Mouse (Mus musculus) cerebellum, adult 8-10 months (tissue): Measurements from ENCODE around the gene Spint5.
A peak's percentile ranks its signal among the peaks of the same experiment; 100 is the strongest.
"Not testable (repeated sequence)": the region's sequence is repeated elsewhere in the genome, so short reads cannot be mapped to it uniquely, and the experiment has no call there.

Experiments used
- DNase-seq: peaks from one replicate; pipeline ENCODE4 v3.0.0; 2022

Gene Spint5

DNA sequence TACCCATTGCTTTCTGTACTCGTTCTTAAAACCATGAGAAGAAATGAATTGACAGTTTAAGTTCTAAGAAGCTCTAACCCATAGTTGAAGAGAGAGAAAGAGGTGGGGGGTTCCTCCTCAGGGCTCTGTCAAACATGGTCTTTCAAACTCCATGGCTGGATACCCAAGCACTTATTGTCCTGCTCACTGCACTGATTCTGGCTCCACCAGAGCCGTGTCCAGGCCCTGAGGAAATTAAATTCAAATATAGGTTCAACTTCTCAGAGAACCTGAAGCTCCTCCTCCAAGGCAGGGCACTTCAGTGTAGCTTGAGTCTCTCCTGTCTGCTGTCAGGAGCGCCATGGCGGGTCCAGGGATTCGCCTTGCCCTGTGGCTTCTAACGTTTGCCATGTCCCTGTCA is at the start of gene Spint5:
Gene Spint5 (plus strand): TSS at position 301 of the 400 bp plus-strand sequence.
- DNase-seq: no peak

DNA sequence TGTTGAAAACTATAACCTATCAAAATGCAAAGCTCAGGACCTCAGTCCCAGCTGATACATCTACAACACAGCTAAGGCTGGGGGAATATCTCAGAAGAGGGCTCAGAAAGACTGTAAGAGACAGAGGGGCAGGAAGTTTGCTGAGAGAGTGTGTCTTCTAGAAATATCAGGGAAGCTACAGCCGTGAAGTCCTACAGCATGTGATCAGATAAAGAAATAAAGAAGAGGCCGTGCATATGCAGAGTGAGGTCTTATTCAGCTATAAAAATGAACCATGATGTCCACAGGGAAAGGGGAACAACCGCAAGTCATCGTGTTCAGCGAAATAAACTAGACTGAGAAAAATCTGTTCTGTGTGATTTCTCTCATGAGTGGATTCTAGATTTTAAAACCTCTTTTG is 44.8 kb upstream of the Spint5 start:
- no peak for DNase-seq

DNA sequence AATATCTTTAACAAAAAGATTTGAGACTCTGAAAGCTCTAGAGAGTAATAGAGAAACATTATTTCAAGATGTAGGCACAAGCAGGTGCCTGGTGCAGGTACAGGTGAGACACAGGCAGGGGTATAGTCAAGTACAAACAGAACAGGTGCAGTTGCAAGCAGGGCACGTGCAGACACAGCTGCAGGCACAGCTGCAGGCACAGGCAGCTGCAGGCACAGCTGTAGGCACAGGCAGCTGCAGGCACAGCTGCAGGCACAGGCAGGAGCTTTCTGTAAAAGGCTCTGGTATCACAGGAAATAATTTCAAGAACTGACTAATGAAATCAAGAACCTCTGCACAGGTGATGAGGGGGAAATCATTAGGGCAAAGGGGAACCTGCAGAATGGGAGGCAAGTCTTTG is 44.2 kb upstream of the Spint5 start:
- DNase-seq: no peak

DNA sequence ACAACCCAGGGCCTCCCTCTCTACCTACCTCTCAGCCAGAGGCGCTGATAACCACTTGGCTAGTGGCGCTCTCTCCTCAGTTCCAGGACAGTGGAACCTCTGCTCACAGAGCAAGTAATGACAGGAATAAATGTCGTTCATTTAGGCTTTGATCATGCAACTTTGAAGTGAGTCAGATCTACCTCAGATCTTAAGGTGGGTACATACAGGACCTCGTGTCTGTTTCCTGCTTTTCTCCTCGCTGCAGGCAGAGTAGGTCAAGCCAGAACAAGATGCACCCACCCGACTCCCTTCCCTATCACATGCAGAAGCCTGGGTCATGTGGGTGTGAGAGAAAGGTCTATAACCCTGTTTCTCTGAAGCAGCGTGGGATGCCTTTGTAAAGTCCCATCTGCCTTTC is 41.1 kb upstream of the Spint5 start, which contains the start of gene Wfdc11:
Gene Wfdc11 (minus strand): TSS at position 101 of the 400 bp plus-strand sequence.
- DNase-seq: no peak

DNA sequence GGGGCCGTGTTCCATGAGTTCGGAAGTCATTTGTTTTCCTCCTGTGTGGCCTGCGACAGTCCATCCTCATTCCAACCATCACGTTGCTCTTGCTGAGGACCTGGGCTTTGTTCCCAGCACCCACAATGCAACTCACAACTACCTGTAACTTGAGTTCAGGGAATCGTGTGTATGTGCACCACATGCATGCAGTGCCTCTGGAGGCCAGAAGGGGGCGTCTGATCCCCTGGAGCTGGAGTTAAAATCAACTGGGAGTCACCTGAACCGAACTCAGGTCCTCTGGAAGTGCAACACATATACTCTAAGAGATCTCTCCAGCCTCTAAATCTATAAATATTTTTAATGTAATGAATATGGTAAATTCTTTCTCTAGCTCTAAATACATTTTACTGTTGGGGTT is 39.0 kb upstream of the Spint5 start:
- DNase-seq: no peak

DNA sequence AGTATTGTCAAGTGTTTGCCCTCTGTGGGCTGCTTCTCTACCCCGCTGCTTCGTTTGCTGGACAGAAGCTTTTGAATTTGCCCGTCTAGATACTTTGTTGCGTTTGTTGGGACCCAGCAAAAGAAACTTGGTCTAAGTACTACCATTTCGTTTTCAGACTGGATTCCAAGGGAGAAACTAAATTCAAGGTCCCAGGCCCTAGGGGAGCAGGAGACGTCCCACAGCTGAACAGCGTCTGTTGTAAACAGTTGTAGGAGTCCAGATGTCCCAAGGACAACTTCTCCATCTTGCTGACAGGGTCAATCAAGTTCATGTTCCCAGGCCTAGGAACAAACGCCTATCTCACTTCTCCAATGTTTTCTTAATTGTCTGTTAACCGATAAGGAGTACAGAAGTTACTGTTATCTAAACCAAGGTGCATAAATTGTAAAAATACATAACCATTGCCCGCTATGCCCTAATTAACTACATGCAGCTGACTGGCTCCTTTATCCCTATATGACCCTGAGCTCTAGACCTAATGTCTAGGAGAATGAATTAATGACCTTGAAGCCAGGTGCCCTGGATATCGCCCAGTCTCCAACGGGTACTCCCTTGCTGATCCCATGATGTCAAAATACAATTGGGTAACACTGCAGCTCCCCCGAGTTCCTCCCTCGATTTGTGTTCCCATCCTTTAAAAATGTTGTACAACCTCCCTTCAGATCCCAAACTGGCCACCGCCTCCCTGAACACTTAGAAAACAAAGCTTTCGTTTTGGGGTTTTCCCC is 38.0 kb upstream of the Spint5 start:
- DNase-seq: no peak

DNA sequence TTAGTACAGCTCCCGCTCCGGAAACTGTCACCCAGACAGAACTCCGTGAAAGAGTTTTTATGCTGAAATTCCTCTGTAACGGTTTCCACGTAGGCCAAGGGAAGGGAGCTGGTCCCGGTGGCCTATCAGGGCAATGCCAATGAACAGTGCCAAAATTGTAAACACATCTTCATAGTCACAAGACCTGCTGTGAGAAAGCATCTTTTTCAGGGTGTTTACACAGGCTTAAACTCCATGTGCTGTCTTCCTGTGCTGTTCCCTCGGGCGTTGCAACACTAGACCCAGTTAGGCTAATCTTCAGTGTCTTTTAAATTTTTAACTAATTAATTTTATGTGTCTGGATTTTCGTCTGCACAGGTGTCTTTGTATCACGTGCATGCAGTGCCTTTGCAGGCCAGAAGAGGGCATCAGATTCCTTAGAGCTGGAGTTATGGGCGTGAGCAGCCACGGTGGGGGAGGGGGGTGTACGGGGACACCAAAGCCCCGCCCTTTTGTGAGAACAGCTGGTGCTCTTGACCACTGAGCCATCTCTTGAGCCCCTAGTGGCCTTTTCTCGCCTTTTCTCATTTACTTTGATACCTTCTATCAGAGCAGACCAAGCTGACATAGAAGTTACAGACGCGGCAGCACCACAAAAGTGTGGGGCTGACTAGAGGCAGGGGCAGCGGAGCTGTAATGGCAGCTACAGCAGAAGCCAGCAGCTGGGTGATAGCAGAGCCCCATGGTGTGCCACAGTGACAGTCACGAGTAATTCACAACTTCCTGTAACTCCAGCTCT is 36.1 kb upstream of the Spint5 start:
- DNase-seq: peak; percentile 30

DNA sequence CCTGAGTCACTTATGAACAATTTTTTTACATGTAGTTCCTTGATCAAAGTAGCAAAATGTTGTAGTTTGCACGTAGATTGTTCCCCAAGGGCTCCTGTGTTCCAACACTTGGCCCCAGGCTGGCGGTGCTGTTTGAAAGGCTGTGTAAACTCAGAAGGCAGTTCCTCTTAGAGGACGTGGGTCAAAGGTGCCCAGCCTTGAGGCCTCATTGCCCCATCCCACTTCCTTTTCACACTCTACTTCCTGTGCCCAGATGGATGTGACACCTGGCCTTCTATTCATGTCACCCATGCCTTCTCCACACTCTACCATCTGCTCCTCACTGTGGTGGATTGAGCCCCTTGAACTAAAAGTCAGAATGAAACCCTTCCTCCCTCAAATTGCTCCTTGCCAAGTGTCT is 35.2 kb upstream of the Spint5 start:
- no peak for DNase-seq

DNA sequence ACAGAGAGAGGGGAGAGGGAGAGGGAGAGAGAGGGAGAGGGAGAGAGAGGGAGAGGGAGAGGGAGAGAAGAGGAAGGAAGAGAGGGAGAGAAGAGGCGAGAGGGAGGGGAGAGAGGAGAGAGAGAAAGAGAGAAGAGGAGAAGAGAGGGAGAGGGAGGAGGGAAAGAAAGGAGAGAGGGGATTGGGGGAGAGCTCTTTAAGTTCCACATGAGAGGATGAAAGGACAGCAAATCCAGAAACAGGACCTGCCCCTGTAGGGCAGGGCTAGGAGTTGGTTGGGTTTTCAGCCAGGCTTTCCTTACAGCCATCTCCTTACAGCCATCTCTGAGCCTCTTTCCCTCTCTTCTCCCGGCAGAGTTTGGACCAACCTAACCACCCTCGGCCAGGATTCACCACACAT is 30.3 kb upstream of the Spint5 start, which contains the start of gene Wfdc13:
Gene Wfdc13 (plus strand): TSS at position 301 of the 400 bp plus-strand sequence.
- no peak for DNase-seq

DNA sequence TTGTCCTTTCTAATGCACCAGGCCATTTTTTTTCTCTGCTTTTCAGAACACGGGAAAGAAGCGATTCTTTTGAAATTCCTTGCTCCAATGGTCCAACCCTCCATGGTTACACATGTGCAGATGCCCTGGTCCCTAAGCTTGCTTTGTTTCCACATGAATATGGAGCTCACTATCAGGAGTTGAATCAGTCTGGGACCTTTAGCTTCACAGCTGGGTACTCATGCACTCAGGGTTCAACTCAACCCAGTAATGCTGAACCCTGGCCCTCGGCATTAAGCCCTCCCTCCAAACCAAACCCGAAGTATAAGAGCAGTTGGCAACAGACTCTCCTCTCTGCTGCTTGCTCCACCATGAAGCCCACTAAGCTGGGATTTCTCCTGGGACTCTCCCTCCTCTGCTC is 16.9 kb upstream of the Spint5 start, which contains the start of gene Spint4:
Gene Spint4 (plus strand): TSS at position 301 of the 400 bp plus-strand sequence.
- no peak for DNase-seq

DNA sequence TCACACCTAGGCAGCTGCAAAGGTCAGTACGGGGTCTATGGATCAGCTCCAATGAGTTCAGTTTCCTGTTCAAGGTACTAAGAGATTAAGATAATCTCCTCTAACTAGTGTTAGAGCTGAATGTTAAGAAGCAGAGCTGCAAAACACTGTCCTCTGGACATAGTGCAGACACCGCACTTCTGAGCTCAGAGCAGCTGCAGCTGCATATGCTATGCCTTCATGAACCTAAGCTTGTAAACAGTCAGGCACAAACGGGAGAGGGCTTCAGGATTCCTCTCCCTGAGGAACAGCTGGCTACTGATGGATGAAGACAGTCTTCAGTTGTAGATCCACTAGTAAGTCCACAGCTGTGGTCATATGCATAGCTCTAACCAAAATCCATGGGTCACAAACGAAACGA is 14.1 kb upstream of the Spint5 start:
- DNase-seq: no peak

DNA sequence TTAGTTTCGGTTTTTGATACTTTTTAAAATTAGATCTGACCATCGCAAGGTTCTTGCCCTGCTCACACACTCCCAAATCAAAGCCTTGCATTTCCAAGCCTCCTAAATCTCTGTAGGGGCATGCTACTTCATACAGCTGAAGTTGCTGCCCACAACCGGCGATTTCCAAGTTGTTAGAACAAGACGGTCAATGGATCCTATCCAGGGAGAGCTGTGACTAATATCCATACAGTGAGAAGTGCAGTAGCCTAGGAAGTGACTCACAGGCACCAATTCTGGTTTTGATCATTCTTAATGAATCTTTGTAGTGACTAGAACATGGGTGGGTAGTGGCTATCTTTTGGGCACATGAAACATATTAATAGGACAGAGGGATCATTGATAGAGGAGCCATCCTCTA is 13.3 kb upstream of the Spint5 start:
- DNase-seq: no peak

DNA sequence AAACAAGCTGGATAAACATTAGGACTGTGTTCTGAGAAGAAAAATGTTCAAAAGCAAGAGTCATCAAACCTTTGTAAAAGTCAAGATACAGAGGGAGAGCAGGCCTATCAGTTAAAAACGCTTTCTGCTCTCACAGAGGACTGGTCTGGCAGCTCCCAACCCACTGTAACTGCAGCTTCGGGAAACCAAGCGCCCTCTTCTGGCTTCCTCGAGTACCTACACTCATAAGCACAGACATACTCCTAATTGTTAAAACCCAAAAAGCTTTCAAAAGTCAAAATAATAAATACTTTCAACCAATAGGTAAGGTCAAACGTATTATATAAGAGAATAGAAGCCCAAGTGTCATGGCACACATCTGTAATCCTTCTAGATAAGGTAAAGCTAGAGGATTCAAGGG is 10.9 kb upstream of the Spint5 start:
- no peak for DNase-seq

DNA sequence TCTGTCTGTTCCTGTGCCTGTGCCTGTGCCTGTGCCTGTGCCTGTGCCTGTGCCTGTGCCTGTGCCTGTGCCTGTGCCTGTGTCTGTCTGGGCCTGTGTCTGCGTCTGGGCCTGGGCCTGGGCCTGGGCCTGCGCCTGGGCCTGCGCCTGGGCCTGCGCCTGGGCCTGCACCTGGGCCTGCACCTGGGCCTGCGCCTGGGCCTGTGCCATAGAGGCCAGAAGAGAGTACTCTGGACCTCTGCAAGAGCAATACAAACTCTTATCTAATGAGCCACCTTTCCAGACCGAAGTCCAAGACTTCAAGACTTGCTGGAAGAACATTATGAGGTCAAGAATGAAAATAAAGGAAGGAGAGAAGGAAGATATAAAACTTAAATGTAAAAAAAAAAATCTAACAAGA is 9.8 kb upstream of the Spint5 start:
- DNase-seq: no peak

DNA sequence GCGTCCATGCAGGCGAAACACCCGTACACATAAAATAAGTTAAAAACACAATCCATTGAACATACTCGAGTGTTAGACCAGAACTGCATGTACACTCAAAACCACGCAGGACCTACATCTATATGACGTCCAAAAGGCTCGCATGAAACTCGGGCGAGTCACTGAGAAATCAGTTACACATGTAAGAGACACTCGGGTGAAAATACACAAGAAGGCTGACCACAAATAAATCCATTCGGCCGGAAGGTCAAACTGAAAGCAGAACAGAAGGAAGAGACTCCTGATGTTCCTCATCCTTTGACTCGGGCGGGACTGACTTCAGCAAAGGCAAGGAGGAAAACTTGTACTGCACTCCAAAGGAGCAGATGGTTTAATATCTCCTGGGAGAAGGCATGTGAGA is 9.1 kb upstream of the Spint5 start:
- DNase-seq: no peak

DNA sequence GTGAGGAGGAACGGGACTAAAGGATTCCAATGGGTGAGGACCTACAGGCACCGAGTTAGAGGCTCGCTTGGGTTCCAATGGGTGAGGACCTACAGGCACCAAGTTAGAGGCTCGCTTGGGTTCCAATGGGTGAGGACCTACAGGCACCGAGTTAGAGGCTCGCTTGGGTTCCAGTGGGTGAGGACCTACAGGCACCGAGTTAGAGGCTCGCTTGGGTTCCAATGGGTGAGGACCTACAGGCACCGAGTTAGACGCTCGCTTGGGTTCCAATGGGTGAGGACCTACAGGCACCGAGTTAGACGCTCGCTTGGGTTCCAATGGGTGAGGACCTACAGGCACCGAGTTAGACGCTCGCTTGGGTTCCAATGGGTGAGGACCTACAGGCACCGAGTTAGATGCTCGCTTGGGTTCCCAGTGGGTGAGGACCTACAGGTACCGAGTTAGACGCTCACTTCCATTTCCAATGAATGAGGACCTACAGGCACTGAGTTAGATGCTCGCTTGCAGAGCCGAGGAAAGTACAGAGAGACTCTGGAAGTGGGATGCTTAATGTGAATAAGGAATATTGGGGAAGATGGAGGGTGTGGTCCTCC is 1.2 kb downstream of the Spint5 start:
- not testable (repeated sequence) for DNase-seq

DNA sequence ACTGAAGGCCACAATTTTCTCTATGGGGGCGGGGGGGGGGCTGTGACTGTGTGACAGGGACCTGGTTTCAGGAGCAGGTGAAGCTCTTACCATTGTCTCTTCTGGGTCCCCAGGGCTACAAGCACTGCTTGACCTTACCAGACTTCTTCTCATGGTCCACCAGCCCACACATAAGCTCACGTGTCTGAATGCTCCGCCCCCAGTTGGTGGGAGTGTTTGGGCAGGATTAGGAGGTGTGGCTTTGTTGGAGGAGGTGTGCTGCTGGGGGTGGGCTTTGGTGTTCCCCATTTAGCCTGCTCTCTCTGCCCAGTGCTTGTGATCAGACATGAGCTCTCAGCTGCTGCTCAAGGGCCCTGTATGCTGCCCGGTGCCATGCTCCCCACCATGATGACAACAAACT is 8.2 kb downstream of the Spint5 start:
- DNase-seq: no peak

DNA sequence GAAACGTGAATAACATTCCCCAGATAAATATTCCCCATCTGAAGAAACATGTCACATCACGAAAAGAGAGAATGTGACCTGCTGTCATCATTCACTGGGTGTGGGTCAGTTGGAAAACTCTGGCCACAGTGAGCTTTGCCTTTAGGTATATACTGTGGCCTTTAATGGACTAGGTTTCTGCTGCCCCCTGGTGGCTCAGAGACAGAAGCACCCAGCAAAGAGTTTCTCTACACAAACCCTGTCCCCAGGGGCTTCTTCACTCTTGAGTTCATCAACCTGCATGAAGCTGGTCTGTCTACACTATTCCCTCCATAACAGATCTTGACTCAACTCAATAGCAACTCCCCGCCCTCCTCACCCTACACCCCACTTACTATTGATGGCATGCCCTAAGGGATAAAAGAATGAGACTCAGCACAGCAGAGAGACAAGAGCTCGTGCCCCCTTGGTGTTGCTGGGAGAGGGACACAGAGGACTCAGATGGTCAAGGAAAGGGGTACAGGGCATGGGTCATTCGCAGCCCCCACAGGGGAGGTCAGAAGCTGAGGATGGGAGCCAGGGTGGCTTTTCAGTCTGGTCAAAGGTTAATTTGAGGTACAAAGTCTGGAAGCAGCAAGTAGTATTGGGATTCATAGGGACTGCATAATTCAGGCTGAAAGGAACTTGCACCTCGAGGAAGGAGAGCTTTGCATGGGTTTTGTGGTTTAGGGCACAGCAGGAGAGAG is 11.0 kb downstream of the Spint5 start:
- DNase-seq: peak; percentile 48

DNA sequence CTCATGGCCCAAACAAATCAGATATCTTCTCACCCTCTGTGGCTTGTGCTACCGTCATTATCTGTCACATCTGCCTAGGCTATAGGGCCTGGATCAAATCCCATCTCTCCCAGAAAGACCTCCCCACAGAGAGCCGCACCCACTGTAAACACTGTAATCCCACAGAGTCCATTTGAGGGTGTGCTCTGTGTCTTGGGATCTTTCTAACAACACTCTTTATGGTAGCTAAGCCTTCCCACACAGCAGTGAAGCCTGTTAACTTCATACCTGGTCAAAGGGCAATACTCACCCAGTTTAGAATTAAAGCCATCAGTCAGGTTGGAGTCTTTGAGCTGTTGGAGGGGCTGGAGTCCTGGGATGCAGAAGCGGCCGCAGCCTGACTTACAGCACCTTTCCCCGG is 16.6 kb downstream of the Spint5 start:
- DNase-seq: no peak

DNA sequence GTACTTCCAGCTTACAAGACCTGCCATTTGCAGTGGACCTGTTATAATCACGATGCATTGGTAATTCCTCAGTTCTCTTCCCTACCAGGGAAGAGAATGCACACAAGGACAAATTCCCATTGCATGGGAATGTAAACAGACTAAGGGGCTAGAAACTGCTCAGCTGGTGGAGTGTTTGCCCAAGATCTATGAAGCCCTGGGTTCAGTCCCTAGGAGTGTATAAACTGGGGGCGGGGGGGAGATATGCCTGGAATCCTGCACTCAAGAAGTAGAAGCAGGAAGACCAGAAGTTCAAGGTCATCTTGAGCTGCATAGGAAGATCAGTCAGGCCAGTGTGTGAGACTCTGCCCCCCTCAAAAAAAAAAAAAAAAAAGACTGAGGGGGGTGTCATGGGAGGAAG is 18.2 kb downstream of the Spint5 start:
- no peak for DNase-seq

DNA sequence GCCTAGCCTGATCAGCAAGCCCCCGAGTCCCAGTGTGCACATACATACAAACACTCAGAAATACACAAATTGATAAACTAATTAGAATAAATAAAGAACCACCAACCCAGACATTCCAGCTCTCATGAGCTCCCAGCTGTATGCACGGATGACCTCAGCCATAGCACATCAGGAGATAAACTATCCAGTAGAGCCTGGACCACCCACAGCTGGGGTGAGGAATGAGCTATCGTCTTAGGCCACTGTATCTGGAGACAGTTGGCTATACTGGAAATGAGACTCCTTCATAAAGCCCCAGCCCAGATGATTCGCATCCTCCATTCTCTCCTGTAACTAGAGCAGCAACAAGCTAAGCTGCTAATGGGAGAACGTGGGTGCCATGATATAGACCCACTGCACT is 19.7 kb downstream of the Spint5 start:
- DNase-seq: no peak

DNA sequence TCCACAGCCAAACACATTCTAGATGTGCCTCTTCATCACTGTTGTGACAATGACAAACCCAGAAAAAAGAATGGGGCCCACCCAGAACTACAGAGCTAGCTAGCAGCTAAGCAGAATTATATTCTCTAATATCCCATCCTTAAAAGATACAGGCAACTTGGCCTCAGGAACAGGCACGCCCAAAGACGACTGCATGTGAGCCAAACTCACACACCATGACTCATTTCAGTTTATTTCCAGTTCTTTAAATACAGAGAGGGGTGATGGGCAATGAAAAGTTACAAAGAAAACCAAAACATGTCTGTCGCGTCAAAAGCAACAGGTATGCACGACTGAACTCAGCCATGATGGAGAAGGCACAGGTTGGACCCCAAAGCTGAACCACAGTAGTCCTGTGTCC is 20.3 kb downstream of the Spint5 start:
- DNase-seq: no peak
